21 mouse cellular contexts compared by ENCODE assay signal in genomic region chr3:105228401-105228800, GRCm38 (mm10).
DNase-seq lines count a peak whose midpoint lies in the region; ATAC-seq lines count a peak whose summit lies in the region.
"Had no signal": no experiment of that assay in that cellular context is flagged by ENCODE, and none has a peak within 500 bp of the region (broad histone marks: within the 10 kb centered on the region; RNA-seq: fewer than 3 reads in every experiment).

No protein-coding gene starts in this region.

- peak; percentile 34 for DNase-seq in adrenal gland, adult 2 months
- no peak for DNase-seq in adrenal gland, postnatal 25 days
- DNase-seq in 3T3-L1 (ENCODE audit: low read depth, low spot score) = peak; percentile 45
- DNase-seq in Muller cell, postnatal 12 days (ENCODE audit: inconsistent ontology term) = peak; percentile 32
- DNase-seq in gastrocnemius, postnatal 36 days = no peak
- DNase-seq: cerebellum, adult 11-12 months; cerebellum, adult 8-10 months; cerebellum, postnatal 10 days; cerebellum, postnatal 36 days; embryo, embryonic 11 days; gastrocnemius, postnatal 10 days; heart, adult 18-20 months; heart, postnatal 10 days; heart, postnatal 4 days; kidney, adult 18-20 months; kidney, adult 9 months had no signal

- no peak for ATAC-seq in frontal cortex, adult (ENCODE audit: low TSS enrichment)
- ATAC-seq: forebrain, embryonic 15.5 days; hindbrain, postnatal 0 days; inflammation-experienced regulatory T-cells, adult 6 months; intestine, embryonic 16.5 days had no signal

- intact Hi-C loops in gastrocnemius, postnatal 36 days (cut with DNase I) = no loop called here

Comparison
In these comparisons a context has a peak if more than half of its experiments do, and no peak if none do; other contexts are left out.
1. DNase-seq: peak in adrenal gland, adult 2 months (single experiment), 3T3-L1 (single experiment) and Muller cell, postnatal 12 days (single experiment); none in adrenal gland, postnatal 25 days (single experiment) and gastrocnemius, postnatal 36 days (0 of 2).